Mouse (Mus musculus): Measurements from ENCODE around the gene Wdr4.

DNA sequence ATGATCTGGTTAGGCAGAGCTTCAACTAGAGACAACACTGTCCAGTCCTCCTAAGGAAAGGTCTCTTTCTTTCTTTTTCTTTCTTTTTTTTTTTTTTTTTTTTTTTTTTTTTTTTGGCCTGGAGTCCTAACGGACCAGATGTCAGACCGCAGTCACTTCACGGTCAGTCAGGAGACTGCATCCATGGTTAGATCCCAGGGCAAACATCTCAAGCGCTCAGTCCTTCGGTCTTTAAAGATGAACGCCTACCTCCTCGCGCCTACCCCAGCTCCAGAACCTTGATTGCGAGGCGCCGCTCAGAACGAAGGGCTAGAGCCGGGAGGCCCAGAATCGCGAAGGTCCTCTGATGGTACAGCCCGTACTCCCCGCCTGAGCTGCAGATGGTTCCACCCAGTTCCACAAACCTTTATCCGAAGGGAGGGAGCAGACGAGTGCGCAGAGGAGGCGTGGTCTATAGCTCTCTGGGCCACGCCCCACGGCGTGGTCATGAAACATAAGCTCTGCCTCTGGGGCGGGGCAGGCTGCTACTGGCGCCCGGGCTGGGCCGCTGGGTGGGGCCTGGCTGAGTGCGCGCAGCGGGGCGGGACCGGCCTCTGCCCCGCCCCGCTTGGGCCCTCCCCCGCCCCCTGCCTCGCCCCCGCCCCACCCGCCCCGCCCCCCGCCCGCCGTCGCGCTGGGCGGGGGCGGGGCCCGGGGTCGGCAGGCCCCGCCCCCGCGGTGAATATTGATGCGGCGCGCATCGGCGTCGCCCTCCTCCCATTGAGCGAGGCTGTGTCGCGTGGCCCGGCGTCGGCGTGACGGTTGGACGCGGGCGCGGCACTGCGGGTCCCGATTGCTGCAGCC lies 44.5 kb upstream of the Wdr4 start, which contains the start of gene Pknox1:
- TF ChIP-seq MYOD1 (IDR thresholded peaks at IDR 0.05; ENCODE audit: control insufficient read depth in 1 of 3, insufficient read length in 2 of 3, low read depth in 2 of 3) (no peak), POLR2A (IDR thresholded peaks at IDR 0.05; ENCODE audit: insufficient read length, low read depth) (peak; percentile 78)

Data from myocyte (in vitro differentiated cells).